ENCODE assay signal across 16 mouse cellular contexts in the genomic region with DNA sequence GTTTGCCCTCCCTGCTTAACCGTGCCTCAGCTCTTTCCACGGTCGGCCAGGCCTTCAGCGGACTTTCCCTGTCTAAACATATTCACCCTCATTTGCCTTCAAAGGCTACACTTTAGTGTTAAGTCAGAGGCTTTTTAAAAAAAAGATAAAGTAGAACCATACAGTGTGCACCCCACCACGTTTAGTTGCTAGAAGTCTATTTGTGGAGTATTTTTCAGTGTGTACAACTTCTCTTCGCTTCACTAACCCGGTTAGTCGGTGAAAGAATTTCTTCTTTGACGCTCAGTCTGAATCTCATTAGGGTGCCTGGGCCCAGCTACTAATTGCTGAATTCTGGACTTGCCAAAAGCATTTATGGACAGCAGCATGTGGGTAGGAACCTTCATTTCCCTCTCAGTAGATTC. TPM values are rescaled to one million over a fixed set of nuclear protein-coding genes. Genes with fewer than 3 reads are reported as not detected.
DNase-seq lines count a peak whose midpoint lies in the region; ATAC-seq and TF ChIP-seq lines count a peak whose summit lies in the region.
"Had no signal": no experiment of that assay in that cellular context is flagged by ENCODE, and none has a peak within 500 bp of the region (broad histone marks: within the 10 kb centered on the region; RNA-seq: fewer than 3 reads in every experiment).

No protein-coding gene starts in this region.

- no peaks in the 10 kb centered on the region for H3K9me3 ChIP-seq in hindbrain, embryonic 12.5 days (replicated peaks)
- no peaks in the 10 kb centered on the region for H3K9me3 ChIP-seq in hindbrain, embryonic 11.5 days (ENCODE audit: control insufficient read depth, low read length)
- H3K9me3 ChIP-seq in CH12.LX (replicated peaks; ENCODE audit: low read length), result no peaks in the 10 kb centered on the region
- no peaks in the 10 kb centered on the region for H3K9me3 ChIP-seq in kidney, embryonic 15.5 days (replicated peaks)
- H3K9me3 ChIP-seq: limb, embryonic 10.5 days; liver, embryonic 15.5 days had no signal

- no peaks in the 10 kb centered on the region for H3K79me2 ChIP-seq in CH12.LX (replicated peaks; ENCODE audit: control insufficient read depth, extremely low read depth, insufficient read depth, poor library complexity, severe bottlenecking)

- no peak for ATAC-seq in hindbrain, embryonic 12.5 days (ENCODE audit: low FRiP score)
- ATAC-seq in hindbrain, embryonic 11.5 days (ENCODE audit: low FRiP score), result no peak
- no peak; the same call in 1 of the 2 replicates for ATAC-seq in kidney, embryonic 15.5 days (replicated peaks; ENCODE audit: low FRiP score)
- ATAC-seq: CD4-positive, CD25-positive, alpha-beta regulatory T cell, adult 4 months; inflammation-experienced regulatory T-cells, adult 6 months; midbrain, embryonic 16.5 days had no signal

- peak; percentile 53; the same call in 1 of the 2 replicates for TF ChIP-seq POLR2A in CH12.LX (IDR thresholded peaks at IDR 0.05; ENCODE audit: low read depth, low read length)

- H3K4me2 ChIP-seq in hindbrain, embryonic 12.5 days (replicated peaks), result no peak overlapping the region
- no peak overlapping the region for H3K4me2 ChIP-seq in hindbrain, embryonic 11.5 days (replicated peaks; ENCODE audit: low read depth, low read length)
- H3K4me2 ChIP-seq in CH12.LX (ENCODE audit: insufficient read depth, low read depth, poor library complexity, severe bottlenecking), result peak overlapping the region; percentile 83; the same call in 1 of the 2 replicates
- H3K4me2 ChIP-seq in kidney, embryonic 15.5 days, result no peak overlapping the region
- H3K4me2 ChIP-seq: liver, embryonic 15.5 days had no signal

- no peak; the same call in none of the 2 replicates for TF ChIP-seq RAD21 in CH12.LX (IDR thresholded peaks at IDR 0.05; ENCODE audit: low read depth, low read length)

- dilution Hi-C loops in CH12.LX (cut with MboI; ENCODE audit: extremely low pct_ligation_motif_present, extremely low pct_unique_long_range_greater_than_20kb, low sequenced_read_pairs), result no loop called here

- DNase-seq in hindbrain, embryonic 11.5 days (ENCODE audit: low spot score), result no peak
- peak; percentile 87 for DNase-seq in CH12.LX (ENCODE audit: extremely low read depth)
- DNase-seq in thymus, postnatal 14 days, result no peak
- DNase-seq in lung, postnatal 4 days, result no peak
- DNase-seq: cerebellum, postnatal 10 days; layer of hippocampus, postnatal 36 days; lung, postnatal 36 days; thymus, postnatal 25 days had no signal

- H3K27me3 ChIP-seq in hindbrain, embryonic 12.5 days, result no peaks in the 10 kb centered on the region
- no peaks in the 10 kb centered on the region for H3K27me3 ChIP-seq in hindbrain, embryonic 11.5 days (ENCODE audit: control insufficient read depth, insufficient read depth, low read length)
- no peaks in the 10 kb centered on the region for H3K27me3 ChIP-seq in CH12.LX (replicated peaks)
- no peaks in the 10 kb centered on the region for H3K27me3 ChIP-seq in kidney, embryonic 15.5 days

- in situ Hi-C loops in CH12.LX (cut with MboI; ENCODE audit: low pct_ligation_motif_present, low pct_unique_long_range_greater_than_20kb, low sequenced_read_pairs), result loop anchor here (10.0 kb wide), 1 partner anchor 121 kb away; no protein-coding TSS in a partner anchor

- no peaks in the 10 kb centered on the region for H3K36me3 ChIP-seq in hindbrain, embryonic 12.5 days
- no peaks in the 10 kb centered on the region for H3K36me3 ChIP-seq in hindbrain, embryonic 11.5 days (ENCODE audit: control insufficient read depth, insufficient read depth, low read length)
- H3K36me3 ChIP-seq in CH12.LX (replicated peaks in 1 of 2; ENCODE audit: control insufficient read depth in 1 of 2, insufficient read depth in 1 of 2, low read length in 1 of 2), result peaks cover 0 to 5% of the 10 kb centered on the region in 2 experiments
- H3K36me3 ChIP-seq in kidney, embryonic 15.5 days, result no peaks in the 10 kb centered on the region
- H3K36me3 ChIP-seq: limb, embryonic 10.5 days; liver, embryonic 15.5 days had no signal

- no peak overlapping the region for H3K4me3 ChIP-seq in hindbrain, embryonic 12.5 days
- H3K4me3 ChIP-seq in hindbrain, embryonic 11.5 days (ENCODE audit: low read depth, low read length), result no peak overlapping the region
- H3K4me3 ChIP-seq in CH12.LX (replicated peaks in 1 of 3; ENCODE audit: low read depth in 2 of 3, low read length in 2 of 3, poor library complexity in 1 of 3), result peak overlapping the region in 2 of 3 experiments; percentile 24 to 43
- no peak overlapping the region for H3K4me3 ChIP-seq in brown adipose tissue, adult 24 weeks (ENCODE audit: insufficient read depth, low read depth, low read length)
- H3K4me3 ChIP-seq in kidney, embryonic 15.5 days (replicated peaks), result no peak overlapping the region
- H3K4me3 ChIP-seq: limb, embryonic 10.5 days; liver, embryonic 15.5 days had no signal

- H3K9ac ChIP-seq in hindbrain, embryonic 12.5 days, result no peak overlapping the region
- H3K9ac ChIP-seq in hindbrain, embryonic 11.5 days (ENCODE audit: low read depth, low read length), result no peak overlapping the region
- H3K9ac ChIP-seq in CH12.LX (ENCODE audit: insufficient read depth, low read depth), result peak overlapping the region; percentile 86
- no peak overlapping the region for H3K9ac ChIP-seq in kidney, embryonic 15.5 days
- H3K9ac ChIP-seq: liver, embryonic 15.5 days had no signal

- WGBS in hindbrain, embryonic 12.5 days, result 51% methylated on average over 9 of the region's 9 CpGs
- WGBS in hindbrain, embryonic 11.5 days, result 62% methylated on average over 9 of the region's 9 CpGs
- 63% methylated on average over 9 of the region's 9 CpGs for WGBS in kidney, embryonic 15.5 days

- peaks cover 7% of the 10 kb centered on the region; the same call in 1 of the 2 replicates for H3K4me1 ChIP-seq in hindbrain, embryonic 12.5 days
- no peaks in the 10 kb centered on the region for H3K4me1 ChIP-seq in hindbrain, embryonic 11.5 days (replicated peaks; ENCODE audit: control insufficient read depth, insufficient read depth, low read length)
- peaks cover 40 to 78% of the 10 kb centered on the region in 2 experiments for H3K4me1 ChIP-seq in CH12.LX (ENCODE audit: control insufficient read depth in 1 of 2, insufficient read depth in 2 of 2)
- H3K4me1 ChIP-seq in brown adipose tissue, adult 24 weeks (ENCODE audit: control insufficient read depth, insufficient read depth, insufficient read length, low read length), result peaks cover 21% of the 10 kb centered on the region
- peaks cover 10% of the 10 kb centered on the region; the same call in 1 of the 2 replicates for H3K4me1 ChIP-seq in kidney, embryonic 15.5 days
- H3K4me1 ChIP-seq: liver, embryonic 15.5 days had no signal

- TF ChIP-seq CTCF in CH12.LX (conservative IDR thresholded peaks at IDR 0.05 in 1 of 2, IDR thresholded peaks at IDR 0.05 in 1 of 2; ENCODE audit: low read depth in 2 of 2, low read length in 2 of 2), result no peak

- 0 out of 2 replicates have a peak overlapping the region, but pooled peaks have one; percentile 12 for H3K27ac ChIP-seq in hindbrain, embryonic 12.5 days
- H3K27ac ChIP-seq in hindbrain, embryonic 11.5 days (ENCODE audit: low read depth, low read length), result no peak overlapping the region
- H3K27ac ChIP-seq in CH12.LX (ENCODE audit: insufficient read depth, low read depth), result peak overlapping the region; percentile 100
- H3K27ac ChIP-seq in brown adipose tissue, adult 24 weeks (replicated peaks; ENCODE audit: low read depth, low read length), result peak overlapping the region; percentile 96
- H3K27ac ChIP-seq in kidney, embryonic 15.5 days, result peak overlapping the region; percentile 9; the same call in 1 of the 2 replicates
- H3K27ac ChIP-seq: liver, embryonic 15.5 days had no signal

- peak; percentile 84 for TF ChIP-seq EP300 in CH12.LX (IDR thresholded peaks at IDR 0.05; ENCODE audit: low read length)

TF ChIP-seq in CH12.LX, 34 proteins besides CTCF, POLR2A, EP300 and RAD21:
- TF ChIP-seq CHD2 (IDR thresholded peaks at IDR 0.05; ENCODE audit: low read length) (peak; percentile 56; the same call in 1 of the 2 replicates), TBP (conservative IDR thresholded peaks at IDR 0.05; ENCODE audit: low read depth, low read length) (peak; percentile 83; the same call in 1 of the 2 replicates), POLR2AphosphoS2 (IDR thresholded peaks at IDR 0.05; ENCODE audit: low read depth, low read length) (no peak), BHLHE40 (IDR thresholded peaks at IDR 0.05; ENCODE audit: low read depth, low read length) (peak; percentile 94), MAZ (IDR thresholded peaks at IDR 0.05; ENCODE audit: low read depth, low read length) (peak; percentile 60; the same call in 1 of the 2 replicates), USF2 (conservative IDR thresholded peaks at IDR 0.05; ENCODE audit: low read depth, low read length) (peak; percentile 11; the same call in 1 of the 2 replicates), TCF12 (IDR thresholded peaks at IDR 0.05; ENCODE audit: low read depth, low read length) (peak; percentile 87), JUN (IDR thresholded peaks at IDR 0.05; ENCODE audit: insufficient read depth, low read depth, low read length) (no peak), ZNF384 (IDR thresholded peaks at IDR 0.05; ENCODE audit: low read depth, low read length) (peak; percentile 95), ETS1 (conservative IDR thresholded peaks at IDR 0.05; ENCODE audit: low read depth, low read length) (peak; percentile 93), IRF4 (IDR thresholded peaks at IDR 0.05; ENCODE audit: low read depth, low read length) (peak; percentile 76), MYC (IDR thresholded peaks at IDR 0.05; ENCODE audit: low read depth, low read length) (peak; percentile 90; the same call in 1 of the 2 replicates), JUND (conservative IDR thresholded peaks at IDR 0.05; ENCODE audit: low read depth, low read length) (peak; percentile 65; the same call in 1 of the 2 replicates), GABPA (IDR thresholded peaks at IDR 0.05; ENCODE audit: insufficient replicate concordance, low read depth, low read length) (no peak), MEF2A (IDR thresholded peaks at IDR 0.05; ENCODE audit: borderline replicate concordance, low read depth, low read length) (peak; percentile 94), SIN3A (IDR thresholded peaks at IDR 0.05; ENCODE audit: low read length) (no peak), KAT2A (IDR thresholded peaks at IDR 0.05; ENCODE audit: insufficient replicate concordance, low read length) (0 out of 2 replicates have a peak, but pooled peaks have one; percentile 41)
TF ChIP-seq in CH12.LX: peak in this region for 13.

RNA-seq across cellular contexts. Expression of a gene that starts 8.8 kb away (rescaled TPM):
- polyA plus RNA-seq in hindbrain, embryonic 12.5 days (2016; fragmentation: Nextera tagmentation; extraction: Ambion mirVana), result 6.5 and 9.7 TPM in 2 replicates
- 4.6 and 6.0 TPM in 2 replicates for polyA plus RNA-seq in hindbrain, embryonic 11.5 days (2014; fragmentation: Nextera tagmentation; extraction: Ambion mirVana)
- total RNA-seq in CH12.LX (2012; rRNA removed), result 81.1 and 95.6 TPM in 2 replicates
- 57.7 and 60.8 TPM in 2 replicates for total RNA-seq in CH12.LX (2014; rRNA removed)
- 66.6 and 76.5 TPM in 2 replicates for polyA plus RNA-seq in CH12.LX (2012; ENCODE audit: insufficient read length, low read depth)
- 257 and 493 TPM in 2 replicates for polyA plus RNA-seq in brown adipose tissue, adult 24 weeks (2012; ENCODE audit: insufficient read depth, insufficient read length, missing spikeins)
- 38.6 and 39.0 TPM in 2 replicates for polyA plus RNA-seq in kidney, embryonic 15.5 days (2015; fragmentation: Nextera tagmentation; extraction: Ambion mirVana)

Comparison
In these comparisons a context has a peak if more than half of its experiments do, and no peak if none do; other contexts are left out.
1. H3K4me3 ChIP-seq: peak in CH12.LX (2 of 3); none in hindbrain, embryonic 12.5 days (single experiment), hindbrain, embryonic 11.5 days (single experiment), brown adipose tissue, adult 24 weeks (single experiment) and kidney, embryonic 15.5 days (single experiment).